Mouse (Mus musculus) megakaryocyte, embryonic 14.5 days (primary cell): ENCODE data around the gene Dmkn.

Source experiments
- FLI1 ChIP-seq: IDR thresholded peaks from 2 replicates; pipeline ENCODE4 v1.6.1; 2012; ENCODE audit warnings: low read length, inconsistent platforms, mixed read lengths
- GATA1 ChIP-seq: IDR thresholded peaks from 3 replicates; pipeline ENCODE4 v1.6.1; 2012; ENCODE audit warnings: mixed read lengths, low read length, inconsistent platforms, borderline replicate concordance

- no peak for TF ChIP-seq FLI1
- TF ChIP-seq GATA1 = no peak
Measured at GRCm38 (mm10) chr7:30749824-30750606, 13.5 kb upstream of the Dmkn start.
